Mouse (Mus musculus) lung, postnatal 25 days (tissue): ENCODE data around the gene Cfap157.

Experiments
- DNase-seq: peaks from one replicate; pipeline ENCODE4 v3.0.0; 2022; ENCODE audit warnings: low spot score

The Cfap157 gene

GRCm38 (mm10) chr2:32781710-32782109, 2.5 kb downstream of the Cfap157 start:
- no peak for DNase-seq

GRCm38 (mm10) chr2:32779714-32780113, 4.5 kb downstream of the Cfap157 start:
- DNase-seq = no peak

GRCm38 (mm10) chr2:32779131-32779530, 5.1 kb downstream of the Cfap157 start:
- peak; percentile 76 for DNase-seq

- DNase-seq = no peak
Observed at GRCm38 (mm10) chr2:32778081-32778480, 6.1 kb downstream of the Cfap157 start.

GRCm38 (mm10) chr2:32776192-32776591, 8.0 kb downstream of the Cfap157 start:
- DNase-seq = no peak

- DNase-seq = peak; percentile 98
Observed at GRCm38 (mm10) chr2:32775359-32776074, 8.7 kb downstream of the Cfap157 start, which contains the start of the genes Ttc16 and Ptrh1. Gene Ttc16, minus strand, starts transcription at chr2:32775633. Gene Ptrh1, plus strand, starts transcription at chr2:32775786.

- no peak for DNase-seq
Observed at GRCm38 (mm10) chr2:32772626-32773279, 11.5 kb downstream of the Cfap157 start.

GRCm38 (mm10) chr2:32771886-32772285, 12.3 kb downstream of the Cfap157 start:
- no peak for DNase-seq

GRCm38 (mm10) chr2:32769327-32770085, 14.7 kb downstream of the Cfap157 start:
- no peak for DNase-seq

GRCm38 (mm10) chr2:32768661-32769285, 15.5 kb downstream of the Cfap157 start:
- DNase-seq = peak; percentile 71

GRCm38 (mm10) chr2:32767241-32767640, 17.0 kb downstream of the Cfap157 start:
- no peak for DNase-seq

GRCm38 (mm10) chr2:32763353-32763752, 20.9 kb downstream of the Cfap157 start:
- DNase-seq = no peak

GRCm38 (mm10) chr2:32761859-32762258, 22.4 kb downstream of the Cfap157 start:
- DNase-seq = no peak

- no peak for DNase-seq
Observed at GRCm38 (mm10) chr2:32761361-32761760, 22.9 kb downstream of the Cfap157 start.

- no peak for DNase-seq
Observed at GRCm38 (mm10) chr2:32759001-32759400, 25.2 kb downstream of the Cfap157 start.

GRCm38 (mm10) chr2:32758503-32758902, 25.7 kb downstream of the Cfap157 start:
- DNase-seq = no peak

GRCm38 (mm10) chr2:32757056-32757845, 27.0 kb downstream of the Cfap157 start, which contains the start of gene Tor2a:
Gene Tor2a, plus strand, starts transcription at chr2:32757234.
- peak; percentile 99 for DNase-seq

- no peak for DNase-seq
Observed at GRCm38 (mm10) chr2:32756674-32757055, 27.6 kb downstream of the Cfap157 start.

GRCm38 (mm10) chr2:32752181-32752580, 32.0 kb downstream of the Cfap157 start:
- no peak for DNase-seq

GRCm38 (mm10) chr2:32751665-32752033, 32.6 kb downstream of the Cfap157 start:
- no peak for DNase-seq

GRCm38 (mm10) chr2:32750887-32751664, 33.2 kb downstream of the Cfap157 start:
- DNase-seq = peak; percentile 79
